Mouse (Mus musculus): ENCODE data around the gene Armh4. TPM values are rescaled to one million over a fixed set of nuclear protein-coding genes. Genes with fewer than 3 reads are reported as not detected.

Armh4 gene
- polyA plus RNA-seq, 1 experiment from 2014 or later: 22.6 TPM

Other genes with a start within 250 kb of the Armh4 start
- not detected in 2 replicates for gene Olfr722, start 118.6 kb upstream of the Armh4 start, polyA plus RNA-seq (2014; fragmentation: Nextera tagmentation; extraction: Ambion mirVana)
- not detected in 2 replicates for gene Olfr723, start 148.4 kb upstream of the Armh4 start, polyA plus RNA-seq (2014; fragmentation: Nextera tagmentation; extraction: Ambion mirVana)
- not detected in 2 replicates for gene Olfr724, start 179.9 kb upstream of the Armh4 start, polyA plus RNA-seq (2014; fragmentation: Nextera tagmentation; extraction: Ambion mirVana)

Data from forebrain, embryonic 11.5 days (tissue).